Mouse (Mus musculus): ENCODE measurements around the gene Pik3cd.

The Pik3cd gene

DNA sequence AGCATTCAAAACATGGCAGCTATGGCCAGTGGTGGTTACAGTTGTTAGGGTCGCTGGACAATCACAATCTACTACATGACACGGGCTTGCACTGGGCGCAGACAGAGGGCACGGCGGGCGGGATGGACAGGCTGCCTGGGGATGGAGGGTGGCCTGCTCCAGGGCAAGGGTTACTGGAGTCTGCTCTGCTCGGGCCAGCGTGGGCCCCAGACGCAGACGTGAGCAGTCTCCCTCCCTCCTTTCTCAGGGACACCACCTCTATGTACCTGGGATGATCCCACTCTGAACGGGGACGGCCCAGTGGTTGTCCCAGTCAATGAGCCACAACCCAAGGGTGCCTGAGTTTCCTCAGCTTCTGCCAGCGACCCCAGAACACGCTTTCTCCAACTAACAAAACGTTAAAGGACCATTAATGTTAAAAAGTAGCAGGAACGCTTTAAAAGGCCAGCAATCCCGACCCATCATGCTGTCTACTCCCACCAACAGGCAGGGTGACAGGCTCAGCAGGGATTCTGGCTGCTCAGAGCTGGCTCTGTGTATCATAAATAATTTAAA is 22.6 kb upstream of the Pik3cd start:
- DNase-seq (ENCODE audit: low spot score in 2 of 2), result no peak

GRCm38 (mm10) chr4:149723855-149724731 is 21.7 kb upstream of the Pik3cd start:
- no peak for DNase-seq (ENCODE audit: low spot score in 2 of 2)

GRCm38 (mm10) chr4:149723021-149723390 is 20.6 kb upstream of the Pik3cd start:
- DNase-seq (ENCODE audit: low spot score in 2 of 2), result no peak

DNA sequence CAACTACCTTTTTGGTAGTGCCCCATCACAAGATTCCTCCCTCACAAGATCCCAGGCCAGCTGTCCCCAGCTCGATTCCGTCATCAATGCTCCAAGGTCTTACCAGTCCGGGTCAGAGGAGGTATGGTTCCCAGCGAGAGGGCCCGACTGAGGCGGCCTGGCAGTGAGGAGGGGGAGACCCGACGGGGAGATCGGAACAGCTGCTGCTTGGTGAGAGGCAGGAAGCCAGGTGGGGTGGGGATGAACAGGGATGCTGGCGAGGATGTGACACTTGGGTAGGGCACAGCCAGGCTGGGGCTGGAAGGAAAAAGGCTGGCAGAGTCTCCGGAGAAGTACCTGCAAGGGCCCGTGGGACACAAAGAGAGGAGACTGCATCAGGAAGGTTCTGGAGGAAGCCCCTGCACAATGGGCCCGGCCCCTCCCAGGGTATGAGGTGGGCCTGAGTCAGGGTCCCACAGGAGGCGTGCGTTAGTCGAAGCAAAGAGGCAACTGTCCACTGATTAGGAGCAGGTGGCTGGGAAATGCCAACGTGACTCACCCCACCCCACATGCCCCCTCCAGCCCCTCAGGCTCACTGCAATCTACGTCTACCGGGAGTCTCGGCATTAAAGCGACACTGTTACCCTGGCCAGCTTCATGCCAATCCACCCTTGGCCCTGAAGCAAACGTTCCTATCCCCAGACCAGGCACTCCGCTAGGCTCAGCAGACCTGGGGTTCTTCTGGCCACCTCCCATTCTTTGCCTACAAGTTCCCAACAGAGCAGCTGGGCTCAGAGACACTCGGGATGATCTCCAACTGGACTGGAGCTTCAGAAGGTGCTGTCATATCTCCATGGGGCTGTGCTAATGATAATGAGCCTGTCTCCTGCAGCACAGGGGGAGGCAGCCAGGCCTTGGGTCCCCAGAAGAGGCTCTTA is 20.0 kb upstream of the Pik3cd start:
- DNase-seq (ENCODE audit: low spot score in 2 of 2), result no peak

- DNase-seq (ENCODE audit: low spot score in 2 of 2), result no peak
Observed at GRCm38 (mm10) chr4:149721163-149721562, 18.8 kb upstream of the Pik3cd start.

DNA sequence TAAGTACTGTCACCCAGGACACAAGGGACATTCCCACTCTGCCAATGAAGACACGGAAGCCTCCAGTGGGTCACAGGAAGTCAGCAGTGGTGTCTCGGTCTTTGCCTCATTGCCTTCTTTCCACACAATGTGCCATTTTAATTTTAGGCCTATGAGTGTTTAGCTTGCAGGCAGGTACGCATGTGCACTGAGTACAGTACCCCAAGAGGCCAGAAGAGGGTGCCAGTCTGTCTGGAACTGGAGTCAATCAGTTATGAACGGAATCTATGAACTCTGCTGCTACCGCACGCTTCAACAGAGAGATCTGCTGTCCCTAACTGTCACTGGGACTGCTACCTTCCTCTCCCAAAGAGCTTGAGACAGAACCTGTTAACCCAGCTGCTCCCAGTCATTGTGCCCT is 17.3 kb upstream of the Pik3cd start:
- DNase-seq (ENCODE audit: low spot score in 2 of 2), result no peak

- DNase-seq (ENCODE audit: low spot score in 2 of 2), result no peak
Observed at GRCm38 (mm10) chr4:149714542-149714941, 12.2 kb upstream of the Pik3cd start.

DNA sequence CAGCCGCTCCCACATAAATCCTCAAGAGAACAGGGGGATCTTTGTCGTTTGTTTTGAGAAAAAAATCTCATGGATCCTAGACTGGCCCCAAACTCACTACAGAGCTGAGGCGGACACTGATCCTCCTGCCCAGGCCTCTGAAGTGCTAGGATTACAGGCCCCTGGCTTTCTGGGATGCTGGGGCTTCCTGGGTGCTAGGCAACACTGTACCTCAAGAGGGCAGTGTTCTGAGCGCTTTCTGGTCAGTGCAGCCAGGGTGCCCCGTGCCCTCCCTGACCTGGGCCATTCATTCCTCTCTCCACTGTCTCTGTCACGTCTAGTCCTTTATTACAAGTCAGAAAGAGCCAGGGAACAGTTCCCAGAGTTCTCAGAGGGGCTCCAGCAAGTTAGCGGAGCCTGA is 9.6 kb upstream of the Pik3cd start:
- no peak for DNase-seq (ENCODE audit: low spot score in 2 of 2)

DNA sequence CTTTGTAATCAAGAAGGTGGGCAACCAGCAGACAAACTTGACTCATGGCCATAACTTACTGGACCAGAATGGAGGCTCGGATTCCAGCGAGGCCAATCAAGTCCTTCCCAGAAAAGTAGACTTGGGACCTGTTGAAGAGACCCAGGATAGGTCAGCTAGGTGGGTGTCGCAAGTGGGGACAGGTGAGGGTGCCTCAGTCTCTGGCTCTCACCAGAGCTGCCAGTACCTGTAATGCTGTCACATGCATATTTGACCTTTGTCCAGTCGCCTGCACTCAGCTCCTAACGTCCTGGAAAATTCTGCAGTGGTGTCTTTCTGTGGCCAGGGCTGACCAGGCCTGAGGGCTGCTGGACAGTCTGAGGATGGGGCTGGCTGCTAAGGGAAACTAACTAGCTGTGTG is 9.1 kb upstream of the Pik3cd start:
- DNase-seq (ENCODE audit: low spot score in 2 of 2), result no peak

DNA sequence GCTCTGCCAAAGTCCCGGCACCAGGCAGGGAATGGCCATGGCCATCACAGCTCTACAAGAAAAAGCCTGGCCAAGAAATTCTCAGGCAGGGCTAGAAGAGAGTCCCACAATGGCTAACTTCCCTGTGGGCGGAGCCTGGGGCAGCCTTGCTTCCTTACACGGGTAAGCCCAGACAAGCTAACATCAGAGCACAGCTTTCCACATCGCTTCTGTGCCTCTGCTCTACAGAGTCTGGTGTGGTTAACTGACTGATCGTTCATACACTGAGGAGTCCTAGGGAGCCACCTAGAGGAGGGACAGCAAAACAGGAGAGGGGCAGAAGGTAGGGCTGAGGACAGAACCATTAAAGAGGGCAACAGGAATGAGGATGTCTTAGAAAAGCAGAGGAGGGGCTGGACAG is 8.1 kb upstream of the Pik3cd start:
- DNase-seq (ENCODE audit: low spot score in 2 of 2), result no peak

DNA sequence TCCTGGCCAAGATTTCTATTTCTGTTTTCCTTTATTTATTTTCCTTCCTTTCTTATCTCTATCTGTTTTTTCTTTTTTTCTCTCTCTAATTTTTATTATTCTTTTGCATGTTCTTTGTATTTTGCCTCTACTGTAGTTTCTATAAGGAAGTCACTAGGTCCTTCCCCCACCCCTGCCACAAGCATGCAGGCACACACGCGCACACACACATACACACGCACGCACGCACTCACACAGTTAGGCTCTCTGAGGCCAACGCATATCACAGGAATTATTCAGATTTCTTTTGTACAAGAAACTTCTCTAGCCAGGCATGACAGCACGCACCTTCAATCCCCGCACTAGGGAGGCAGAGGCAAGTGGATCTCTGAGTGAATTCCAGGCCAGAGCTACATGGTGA is 3.6 kb upstream of the Pik3cd start:
- no peak for DNase-seq (ENCODE audit: low spot score in 2 of 2)

GRCm38 (mm10) chr4:149705298-149705697 is 2.9 kb upstream of the Pik3cd start:
- DNase-seq (ENCODE audit: low spot score in 2 of 2), result no peak

GRCm38 (mm10) chr4:149701426-149702209 is 753 bp downstream of the Pik3cd start:
- no peak for DNase-seq (ENCODE audit: low spot score in 2 of 2)

GRCm38 (mm10) chr4:149699953-149700352 is 2.4 kb downstream of the Pik3cd start:
- DNase-seq (ENCODE audit: low spot score in 2 of 2), result no peak

DNA sequence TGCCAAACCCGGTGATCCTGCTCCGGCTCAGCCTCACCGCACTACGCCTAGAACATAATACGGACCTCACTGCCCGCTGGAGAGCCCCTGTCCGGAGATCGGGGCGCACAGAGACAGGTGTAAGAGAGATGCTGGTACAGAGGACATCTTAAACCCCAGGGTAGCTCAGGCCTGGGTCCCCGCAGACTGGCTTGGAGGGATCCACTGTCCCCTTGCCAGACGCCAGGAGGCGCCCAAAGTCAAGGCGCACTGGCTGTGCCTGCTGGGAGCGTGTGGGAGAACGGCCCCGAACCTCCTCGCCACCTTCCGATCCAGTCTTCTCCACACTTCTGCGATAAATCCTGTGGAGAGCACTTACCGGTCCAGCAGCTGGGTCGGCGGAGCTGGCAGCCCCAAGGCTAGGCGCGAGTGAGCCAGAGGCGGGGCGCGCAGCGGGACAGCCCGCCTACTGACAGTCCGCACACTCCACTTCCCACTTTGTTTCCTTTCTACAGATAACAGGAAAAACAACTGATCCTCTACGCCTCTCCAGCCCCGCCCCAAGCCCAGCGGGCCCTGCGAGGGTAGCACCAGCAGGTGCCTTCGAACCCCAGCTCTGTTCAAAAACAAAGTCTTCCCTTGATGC is 4.1 kb downstream of the Pik3cd start:
- peak in 1 of 2 experiments; percentile 36 for DNase-seq (ENCODE audit: low spot score in 2 of 2)

GRCm38 (mm10) chr4:149697506-149698196 is 4.7 kb downstream of the Pik3cd start:
- no peak for DNase-seq (ENCODE audit: low spot score in 2 of 2)

DNA sequence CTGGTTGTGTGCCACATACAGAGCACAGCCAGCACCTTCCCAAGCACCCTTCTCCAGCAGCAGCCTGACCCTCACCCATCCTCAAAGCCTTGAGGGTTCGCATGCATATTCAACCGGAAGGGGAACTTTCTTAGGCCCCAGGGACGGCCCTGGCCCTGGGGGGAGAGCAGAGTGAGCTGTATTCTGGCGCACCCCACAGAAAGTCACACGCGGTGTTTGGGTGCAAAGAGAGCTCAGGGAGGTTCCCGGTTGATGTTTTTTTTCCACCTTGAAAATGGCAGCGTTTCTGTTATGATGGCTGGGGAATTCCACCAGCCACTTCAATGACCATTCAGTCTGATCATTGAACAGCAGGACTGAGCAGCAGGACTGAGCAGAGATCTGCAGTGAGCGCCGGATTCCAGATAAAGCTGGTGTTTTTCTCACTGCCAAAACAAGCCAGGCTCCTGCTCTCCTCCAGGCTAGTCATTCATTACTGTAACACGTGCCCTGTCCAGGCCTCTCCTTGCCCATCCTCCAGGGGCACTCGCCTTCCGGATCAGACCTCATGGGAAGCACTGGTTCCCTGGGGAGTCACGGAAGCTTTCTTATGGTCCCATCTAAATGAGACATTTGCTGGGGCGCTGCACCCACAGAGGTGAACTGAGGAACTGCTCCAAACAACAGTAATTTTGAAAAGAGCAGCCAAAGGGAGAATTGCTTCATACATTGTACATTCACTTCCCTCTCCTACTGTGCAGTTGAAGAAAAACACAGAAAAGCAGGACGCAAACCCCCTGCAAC is 6.0 kb downstream of the Pik3cd start:
- DNase-seq (ENCODE audit: low spot score in 2 of 2), result no peak

GRCm38 (mm10) chr4:149691368-149691767 is 11.0 kb downstream of the Pik3cd start:
- no peak for DNase-seq (ENCODE audit: low spot score in 2 of 2)

- DNase-seq (ENCODE audit: low spot score in 2 of 2), result no peak
Observed at GRCm38 (mm10) chr4:149690828-149691280, 11.5 kb downstream of the Pik3cd start.

Measured in frontal cortex, postnatal 10 days (tissue).